Mouse (Mus musculus): ENCODE measurements around the gene Ildr1. TPM values are rescaled to one million over a fixed set of nuclear protein-coding genes. Genes with fewer than 3 reads are reported as not detected.

The Ildr1 gene
- polyA plus RNA-seq, 1 experiment from 2014 or later = 0.68 TPM

- 93% methylated on average over 12 of the region's 12 CpGs for WGBS
- ATAC-seq = no peak
- Histone ChIP-seq H3K36me3 (ENCODE audit: control insufficient read depth, insufficient read depth, low read length) (no peaks in the 10 kb centered on the region), H3K4me1 (ENCODE audit: control insufficient read depth, insufficient read depth, low read depth, low read length) (no peaks in the 10 kb centered on the region), H3K9ac (ENCODE audit: low read depth, low read length) (no peak overlapping the region), H3K4me2 (ENCODE audit: low read length) (no peak overlapping the region), H3K4me3 (ENCODE audit: low read length) (no peak overlapping the region), H3K27me3 (replicated peaks; ENCODE audit: control insufficient read depth, insufficient read depth, low read length) (no peaks in the 10 kb centered on the region), H3K9me3 (ENCODE audit: control insufficient read depth, low read length) (no peaks in the 10 kb centered on the region), H3K27ac (ENCODE audit: low read depth, low read length) (no peak overlapping the region)
Measured at GRCm38 (mm10) chr16:36711760-36712159, 18.0 kb downstream of the Ildr1 start.

- H3K36me3 ChIP-seq (ENCODE audit: control insufficient read depth, insufficient read depth, low read length) = no peaks in the 10 kb centered on the region
- H3K4me2 ChIP-seq (ENCODE audit: low read length) = no peak overlapping the region
- no peak overlapping the region for H3K9ac ChIP-seq (ENCODE audit: low read depth, low read length)
- H3K4me3 ChIP-seq (ENCODE audit: low read length) = no peak overlapping the region
- H3K4me1 ChIP-seq (ENCODE audit: control insufficient read depth, insufficient read depth, low read depth, low read length) = no peaks in the 10 kb centered on the region
- no peaks in the 10 kb centered on the region for H3K9me3 ChIP-seq (ENCODE audit: control insufficient read depth, low read length)
- peaks cover 2% of the 10 kb centered on the region; the same call in 1 of the 2 replicates for H3K27me3 ChIP-seq (replicated peaks; ENCODE audit: control insufficient read depth, insufficient read depth, low read length)
- no peak for ATAC-seq
- H3K27ac ChIP-seq (ENCODE audit: low read depth, low read length) = no peak overlapping the region
- 90% methylated on average over 4 of the region's 4 CpGs for WGBS
Measured at GRCm38 (mm10) chr16:36717481-36717880, 23.7 kb downstream of the Ildr1 start.

- Histone ChIP-seq H3K36me3 (ENCODE audit: control insufficient read depth, insufficient read depth, low read length) (no peaks in the 10 kb centered on the region), H3K4me3 (ENCODE audit: low read length) (no peak overlapping the region), H3K9ac (ENCODE audit: low read depth, low read length) (no peak overlapping the region), H3K4me1 (ENCODE audit: control insufficient read depth, insufficient read depth, low read depth, low read length) (no peaks in the 10 kb centered on the region), H3K27ac (ENCODE audit: low read depth, low read length) (no peak overlapping the region), H3K9me3 (ENCODE audit: control insufficient read depth, low read length) (no peaks in the 10 kb centered on the region), H3K4me2 (ENCODE audit: low read length) (no peak overlapping the region), H3K27me3 (replicated peaks; ENCODE audit: control insufficient read depth, insufficient read depth, low read length) (peaks cover 2% of the 10 kb centered on the region; the same call in 1 of the 2 replicates)
- no peak for ATAC-seq
Measured at GRCm38 (mm10) chr16:36718637-36719036, 24.9 kb downstream of the Ildr1 start.

GRCm38 (mm10) chr16:36720194-36721055 lies 26.6 kb downstream of the Ildr1 start:
- H3K4me3 ChIP-seq (ENCODE audit: low read length) = no peak overlapping the region
- H3K27ac ChIP-seq (ENCODE audit: low read depth, low read length) = no peak overlapping the region
- no peak for ATAC-seq
- WGBS = 55% methylated on average over 13 of the region's 13 CpGs
- H3K4me1 ChIP-seq (ENCODE audit: control insufficient read depth, insufficient read depth, low read depth, low read length) = no peaks in the 10 kb centered on the region
- H3K36me3 ChIP-seq (ENCODE audit: control insufficient read depth, insufficient read depth, low read length) = no peaks in the 10 kb centered on the region
- H3K4me2 ChIP-seq (ENCODE audit: low read length) = no peak overlapping the region
- H3K9me3 ChIP-seq (ENCODE audit: control insufficient read depth, low read length) = no peaks in the 10 kb centered on the region
- H3K9ac ChIP-seq (ENCODE audit: low read depth, low read length) = no peak overlapping the region
- peaks cover 2% of the 10 kb centered on the region; the same call in 1 of the 2 replicates for H3K27me3 ChIP-seq (replicated peaks; ENCODE audit: control insufficient read depth, insufficient read depth, low read length)

GRCm38 (mm10) chr16:36722739-36723138 lies 29.0 kb downstream of the Ildr1 start:
- Histone ChIP-seq H3K4me1 (ENCODE audit: control insufficient read depth, insufficient read depth, low read depth, low read length) (no peaks in the 10 kb centered on the region), H3K9ac (ENCODE audit: low read depth, low read length) (no peak overlapping the region), H3K36me3 (ENCODE audit: control insufficient read depth, insufficient read depth, low read length) (no peaks in the 10 kb centered on the region), H3K4me2 (ENCODE audit: low read length) (no peak overlapping the region), H3K4me3 (ENCODE audit: low read length) (no peak overlapping the region), H3K27me3 (replicated peaks; ENCODE audit: control insufficient read depth, insufficient read depth, low read length) (peaks cover 2% of the 10 kb centered on the region; the same call in 1 of the 2 replicates), H3K9me3 (ENCODE audit: control insufficient read depth, low read length) (no peaks in the 10 kb centered on the region), H3K27ac (ENCODE audit: low read depth, low read length) (no peak overlapping the region)
- no peak for ATAC-seq
- 23% methylated on average over 4 of the region's 4 CpGs for WGBS

- Histone ChIP-seq H3K27ac (ENCODE audit: low read depth, low read length) (no peak overlapping the region), H3K27me3 (replicated peaks; ENCODE audit: control insufficient read depth, insufficient read depth, low read length) (peaks cover 2% of the 10 kb centered on the region; the same call in 1 of the 2 replicates), H3K4me3 (ENCODE audit: low read length) (no peak overlapping the region), H3K9ac (ENCODE audit: low read depth, low read length) (no peak overlapping the region), H3K36me3 (ENCODE audit: control insufficient read depth, insufficient read depth, low read length) (no peaks in the 10 kb centered on the region), H3K9me3 (ENCODE audit: control insufficient read depth, low read length) (no peaks in the 10 kb centered on the region), H3K4me2 (ENCODE audit: low read length) (no peak overlapping the region), H3K4me1 (ENCODE audit: control insufficient read depth, insufficient read depth, low read depth, low read length) (no peaks in the 10 kb centered on the region)
- ATAC-seq = no peak
- WGBS = 58% methylated on average over 3 of the region's 3 CpGs
Measured at GRCm38 (mm10) chr16:36723880-36724443, 30.2 kb downstream of the Ildr1 start.

GRCm38 (mm10) chr16:36728959-36729358 lies 35.2 kb downstream of the Ildr1 start:
- 96% methylated on average over 2 of the region's 2 CpGs for WGBS
- no peak for ATAC-seq

GRCm38 (mm10) chr16:36732572-36732971 lies 38.8 kb downstream of the Ildr1 start:
- no peaks in the 10 kb centered on the region for H3K36me3 ChIP-seq (ENCODE audit: control insufficient read depth, insufficient read depth, low read length)
- H3K9me3 ChIP-seq (ENCODE audit: control insufficient read depth, low read length) = no peaks in the 10 kb centered on the region
- H3K4me1 ChIP-seq (ENCODE audit: control insufficient read depth, insufficient read depth, low read depth, low read length) = no peaks in the 10 kb centered on the region
- H3K27ac ChIP-seq (ENCODE audit: low read depth, low read length) = no peak overlapping the region
- H3K4me3 ChIP-seq (ENCODE audit: low read length) = no peak overlapping the region
- no peak for ATAC-seq
- H3K4me2 ChIP-seq (ENCODE audit: low read length) = no peak overlapping the region
- H3K9ac ChIP-seq (ENCODE audit: low read depth, low read length) = no peak overlapping the region
- no peaks in the 10 kb centered on the region for H3K27me3 ChIP-seq (replicated peaks; ENCODE audit: control insufficient read depth, insufficient read depth, low read length)

More at GRCm38 (mm10) chr16:36728959-36729358, 35.2 kb downstream of the Ildr1 start:
- no peaks in the 10 kb centered on the region for H3K36me3 ChIP-seq (ENCODE audit: control insufficient read depth, insufficient read depth, low read length)
- no peak overlapping the region for H3K4me2 ChIP-seq (ENCODE audit: low read length)
- no peaks in the 10 kb centered on the region for H3K27me3 ChIP-seq (replicated peaks; ENCODE audit: control insufficient read depth, insufficient read depth, low read length)
- no peak overlapping the region for H3K4me3 ChIP-seq (ENCODE audit: low read length)
- no peaks in the 10 kb centered on the region for H3K4me1 ChIP-seq (ENCODE audit: control insufficient read depth, insufficient read depth, low read depth, low read length)
- no peaks in the 10 kb centered on the region for H3K9me3 ChIP-seq (ENCODE audit: control insufficient read depth, low read length)
- no peak overlapping the region for H3K27ac ChIP-seq (ENCODE audit: low read depth, low read length)
- no peak overlapping the region for H3K9ac ChIP-seq (ENCODE audit: low read depth, low read length)

GRCm38 (mm10) chr16:36733827-36734226 lies 40.0 kb downstream of the Ildr1 start:
- Histone ChIP-seq H3K4me1 (ENCODE audit: control insufficient read depth, insufficient read depth, low read depth, low read length) (no peaks in the 10 kb centered on the region), H3K4me3 (ENCODE audit: low read length) (no peak overlapping the region), H3K9ac (ENCODE audit: low read depth, low read length) (no peak overlapping the region), H3K9me3 (ENCODE audit: control insufficient read depth, low read length) (no peaks in the 10 kb centered on the region), H3K36me3 (ENCODE audit: control insufficient read depth, insufficient read depth, low read length) (no peaks in the 10 kb centered on the region), H3K27me3 (replicated peaks; ENCODE audit: control insufficient read depth, insufficient read depth, low read length) (no peaks in the 10 kb centered on the region), H3K4me2 (ENCODE audit: low read length) (no peak overlapping the region), H3K27ac (ENCODE audit: low read depth, low read length) (no peak overlapping the region)
- 61% methylated on average over 1 of the region's 1 CpGs for WGBS
- no peak for ATAC-seq

Data from hindbrain, embryonic 16.5 days (tissue).